Mouse (Mus musculus) CH12.LX (cell line): Measurements from ENCODE around the gene Cecr2. TPM values are rescaled to one million over a fixed set of nuclear protein-coding genes. Genes with fewer than 3 reads are reported as not detected.

Experiments
- DNase-seq: peaks from one replicate; pipeline ENCODE4 v3.0.0-alpha.2; 2013; ENCODE audit errors: extremely low read depth
- H3K27ac ChIP-seq: 2 replicates; pipeline ENCODE4 v1.5.1; 2012; ENCODE audit warnings: low read depth, mild to moderate bottlenecking, control low read depth, moderate library complexity; ENCODE audit not compliant: insufficient read depth
- H3K27me3 ChIP-seq: replicated peaks from 2 replicates; pipeline ENCODE3; 2012; ENCODE audit warnings: inconsistent platforms
- H3K36me3 ChIP-seq, 2 experiments: replicated peaks in 1 of 2; 2 replicates each; pipeline versions ENCODE3 to v1.6.1; 2012; ENCODE audit warnings: inconsistent platforms in 1 of 2, low read length in 1 of 2, mild to moderate bottlenecking in 1 of 2, mixed read lengths in 1 of 2, moderate library complexity in 1 of 2; ENCODE audit not compliant: control insufficient read depth in 1 of 2, insufficient read depth in 1 of 2
- H3K4me1 ChIP-seq, 2 experiments: 2 replicates each; pipeline ENCODE4 v1.6.1; 2012; ENCODE audit warnings: inconsistent platforms in 1 of 2, moderate library complexity in 1 of 2; ENCODE audit not compliant: insufficient read depth in 2 of 2, control insufficient read depth in 1 of 2
- H3K4me2 ChIP-seq: 2 replicates; pipeline ENCODE4 v1.6.1; 2012; ENCODE audit warnings: low read depth, mild to moderate bottlenecking, control low read depth; ENCODE audit not compliant: poor library complexity, insufficient read depth, severe bottlenecking
- H3K4me3 ChIP-seq, 3 experiments: fragments of 150-350 bp in 1 of 3; sonication (generic) in 1 of 3; replicated peaks in 1 of 3; 2 replicates each; pipeline versions ENCODE3 to v1.5.1; 2011 to 2012; ENCODE audit warnings: low read depth in 2 of 3, low read length in 2 of 3, mild to moderate bottlenecking in 2 of 3, moderate library complexity in 2 of 3, control low read depth in 1 of 3, improper control_type of control experiment in 1 of 3, inconsistent platforms in 1 of 3, mixed read lengths in 1 of 3; ENCODE audit not compliant: poor library complexity in 1 of 3
- H3K79me2 ChIP-seq: replicated peaks from 2 replicates; pipeline ENCODE4 v1.6.1; 2012; ENCODE audit warnings: mild to moderate bottlenecking, moderate library complexity; ENCODE audit not compliant: control insufficient read depth, poor library complexity, insufficient read depth, severe bottlenecking; ENCODE audit errors: extremely low read depth
- H3K9ac ChIP-seq: 2 replicates; pipeline ENCODE4 v1.6.1; 2012; ENCODE audit warnings: low read depth, mild to moderate bottlenecking, control low read depth, moderate library complexity; ENCODE audit not compliant: insufficient read depth
- H3K9me3 ChIP-seq: replicated peaks from 2 replicates; pipeline ENCODE3; 2012; ENCODE audit warnings: low read length, inconsistent platforms, mixed read lengths
- BHLHE40 ChIP-seq: IDR thresholded peaks from 2 replicates; pipeline ENCODE4 v1.6.1; 2011; ENCODE audit warnings: mild to moderate bottlenecking, low read depth, low read length, improper control_type of control experiment
- CHD2 ChIP-seq: IDR thresholded peaks from 2 replicates; pipeline ENCODE4 v1.6.1; 2011; ENCODE audit warnings: low read length, improper control_type of control experiment
- CTCF ChIP-seq, 2 experiments: IDR thresholded peaks in 1 of 2; conservative IDR thresholded peaks in 1 of 2; 2 replicates each; pipeline ENCODE4 v1.5.1; 2011 to 2012; ENCODE audit warnings: low read depth in 2 of 2, low read length in 2 of 2, improper control_type of control experiment in 1 of 2, inconsistent platforms in 1 of 2, mild to moderate bottlenecking in 1 of 2, moderate library complexity in 1 of 2
- E2F4 ChIP-seq: IDR thresholded peaks from 2 replicates; pipeline ENCODE4 v1.6.1; 2011; ENCODE audit warnings: low read depth, low read length, improper control_type of control experiment; ENCODE audit not compliant: insufficient replicate concordance
- EP300 ChIP-seq: IDR thresholded peaks from 2 replicates; pipeline ENCODE4 v1.6.1; 2011; ENCODE audit warnings: low read length, improper control_type of control experiment
- ETS1 ChIP-seq: conservative IDR thresholded peaks from 2 replicates; pipeline ENCODE4 v1.6.1; 2012; ENCODE audit warnings: low read depth, mild to moderate bottlenecking, inconsistent platforms, low read length, improper control_type of control experiment, moderate library complexity
- HCFC1 ChIP-seq: IDR thresholded peaks from 2 replicates; pipeline ENCODE4 v1.6.1; 2012; ENCODE audit warnings: low read depth, mild to moderate bottlenecking, inconsistent platforms, low read length, improper control_type of control experiment
- IRF4 ChIP-seq: IDR thresholded peaks from 2 replicates; pipeline ENCODE4 v1.6.1; 2014; ENCODE audit warnings: low read depth, mild to moderate bottlenecking, inconsistent platforms, low read length, improper control_type of control experiment
- JUN ChIP-seq: IDR thresholded peaks from 2 replicates; pipeline ENCODE4 v1.6.1; 2011; ENCODE audit warnings: low read depth, mild to moderate bottlenecking, low read length, improper control_type of control experiment, moderate library complexity; ENCODE audit not compliant: insufficient read depth
- KAT2A ChIP-seq: IDR thresholded peaks from 2 replicates; pipeline ENCODE4 v1.6.1; 2012; ENCODE audit warnings: low read length, improper control_type of control experiment, inconsistent platforms; ENCODE audit not compliant: insufficient replicate concordance
- MAFK ChIP-seq: IDR thresholded peaks from 2 replicates; pipeline ENCODE4 v1.6.1; 2011; ENCODE audit warnings: low read length, improper control_type of control experiment; ENCODE audit not compliant: insufficient replicate concordance
- MAZ ChIP-seq: IDR thresholded peaks from 2 replicates; pipeline ENCODE4 v1.6.1; 2012; ENCODE audit warnings: low read depth, mild to moderate bottlenecking, inconsistent platforms, low read length, improper control_type of control experiment, moderate library complexity
- MEF2A ChIP-seq: IDR thresholded peaks from 2 replicates; pipeline ENCODE4 v1.6.1; 2014; ENCODE audit warnings: low read depth, mild to moderate bottlenecking, inconsistent platforms, low read length, improper control_type of control experiment, borderline replicate concordance
- MYC ChIP-seq: IDR thresholded peaks from 2 replicates; pipeline ENCODE4 v1.6.1; 2011; ENCODE audit warnings: low read depth, mild to moderate bottlenecking, improper control_type of control experiment, low read length
- NELFE ChIP-seq: IDR thresholded peaks from 2 replicates; pipeline ENCODE4 v1.6.1; 2011; ENCODE audit warnings: low read depth, low read length, improper control_type of control experiment
- PAX5 ChIP-seq: IDR thresholded peaks from 2 replicates; pipeline ENCODE4 v1.6.1; 2012; ENCODE audit warnings: low read length, inconsistent platforms, mixed read lengths
- RCOR1 ChIP-seq: conservative IDR thresholded peaks from 2 replicates; pipeline ENCODE4 v1.6.1; 2012; ENCODE audit warnings: low read depth, mild to moderate bottlenecking, inconsistent platforms, low read length, improper control_type of control experiment
- SMC3 ChIP-seq: IDR thresholded peaks from 2 replicates; pipeline ENCODE4 v1.6.1; 2011; ENCODE audit warnings: low read depth, low read length, improper control_type of control experiment
- TBP ChIP-seq: conservative IDR thresholded peaks from 2 replicates; pipeline ENCODE4 v1.6.1; 2011; ENCODE audit warnings: low read depth, low read length, improper control_type of control experiment
- TCF12 ChIP-seq: IDR thresholded peaks from 2 replicates; pipeline ENCODE4 v1.6.1; 2014; ENCODE audit warnings: low read depth, mild to moderate bottlenecking, inconsistent platforms, low read length, improper control_type of control experiment
- UBTF ChIP-seq: IDR thresholded peaks from 2 replicates; pipeline ENCODE4 v1.6.1; 2012; ENCODE audit warnings: low read depth, mild to moderate bottlenecking, inconsistent platforms, low read length, improper control_type of control experiment, moderate library complexity
- USF1 ChIP-seq: IDR thresholded peaks from 2 replicates; pipeline ENCODE4 v1.6.1; 2014; ENCODE audit warnings: low read depth, mild to moderate bottlenecking, inconsistent platforms, low read length, improper control_type of control experiment
- USF2 ChIP-seq: conservative IDR thresholded peaks from 2 replicates; pipeline ENCODE4 v1.6.1; 2011; ENCODE audit warnings: low read depth, low read length, improper control_type of control experiment
- ZMIZ1 ChIP-seq: IDR thresholded peaks from 2 replicates; pipeline ENCODE4 v1.6.1; 2012; ENCODE audit warnings: low read depth, mild to moderate bottlenecking, inconsistent platforms, low read length, improper control_type of control experiment
- dilution Hi-C: fragments of 300-500 bp; cut with MboI; formaldehyde crosslinking; loops from 2 replicates; pipeline ENCODE4 v1.14.3; 2020; ENCODE audit warnings: low sequenced_read_pairs; ENCODE audit not compliant: extremely low pct_unique_long_range_greater_than_20kb, extremely low pct_ligation_motif_present
- in situ Hi-C: fragments of 300-500 bp; cut with MboI; formaldehyde crosslinking; loops from 3 replicates; pipeline ENCODE4 v1.14.3; 2019; ENCODE audit warnings: low sequenced_read_pairs, low pct_ligation_motif_present, low pct_unique_long_range_greater_than_20kb, mixed read lengths
- polyA plus RNA-seq: library from polyadenylated mRNA; unstranded; fragments of >175 nt; gene quantifications from 2 replicates; pipeline ENCODE4 v1.2.1, GENCODE M21; 2012; ENCODE audit warnings: low read depth; ENCODE audit not compliant: insufficient read length
- total RNA-seq, 2 experiments: library from RNA; depleted of rRNA; stranded (reverse); fragments of 300-350 nt in 1 of 2; fragments of >200 nt in 1 of 2; gene quantifications; 2 replicates each; pipeline ENCODE4 v1.2.3; 2012 to 2014

The Cecr2 gene
- total and polyA plus RNA-seq, 3 experiments = 6.6 to 15.0 (median 12.5) TPM

GRCm38 (mm10) chr6:120790717-120791116, 124.5 kb downstream of the Cecr2 start:
- dilution Hi-C loops = no loop called here
- in situ Hi-C loops = no loop called here
- Histone ChIP-seq H3K79me2 (no peaks in the 10 kb centered on the region), H3K9ac (no peak overlapping the region), H3K4me3 (no peak overlapping the region), H3K4me2 (no peak overlapping the region), H3K4me1 (peaks cover 9 to 36% of the 10 kb centered on the region in 2 experiments; a peak in 3 of 4 replicates), H3K36me3 (peaks cover 51 to 69% of the 10 kb centered on the region in 2 experiments), H3K9me3 (no peaks in the 10 kb centered on the region), H3K27ac (no peak overlapping the region), H3K27me3 (no peaks in the 10 kb centered on the region)
- peak; percentile 77 for TF ChIP-seq EP300
- TF ChIP-seq USF2 = no peak
- TF ChIP-seq MAZ = 0 out of 2 replicates have a peak, but pooled peaks have one; percentile 26
- no peak for TF ChIP-seq RCOR1
- TF ChIP-seq KAT2A = no peak
- no peak for TF ChIP-seq TCF12
- no peak for TF ChIP-seq SMC3
- no peak for TF ChIP-seq USF1
- peak; percentile 67 for TF ChIP-seq CHD2
- TF ChIP-seq MEF2A = peak; percentile 43; the same call in 1 of the 2 replicates
- TF ChIP-seq IRF4 = 0 out of 2 replicates have a peak, but pooled peaks have one; percentile 8
- peak; percentile 85 for DNase-seq

DNA sequence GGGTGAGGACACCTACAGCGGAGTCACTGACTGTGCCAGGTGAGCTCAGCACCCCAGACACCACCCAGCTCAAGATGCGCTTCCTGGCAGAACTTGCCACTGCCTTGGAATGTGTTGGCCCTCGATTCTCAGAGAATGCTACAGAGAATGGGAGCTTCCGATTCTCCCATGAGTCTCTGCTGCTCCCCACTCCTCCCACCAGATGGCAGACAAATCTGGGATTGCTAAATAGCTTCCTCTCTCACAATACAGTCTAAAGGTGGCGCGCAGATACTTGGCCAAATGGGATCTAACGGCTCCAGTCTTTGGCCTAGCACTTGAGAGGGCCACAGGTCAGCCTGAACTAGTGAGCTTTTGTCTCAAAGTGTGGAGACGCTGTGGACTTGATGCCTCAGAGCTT, 126.8 kb downstream of the Cecr2 start:
- no peak overlapping the region for H3K9ac ChIP-seq
- H3K27ac ChIP-seq = no peak overlapping the region
- in situ Hi-C loops = no loop called here
- no peaks in the 10 kb centered on the region for H3K79me2 ChIP-seq
- H3K9me3 ChIP-seq = no peaks in the 10 kb centered on the region
- H3K36me3 ChIP-seq = peaks cover 72 to 80% of the 10 kb centered on the region in 2 experiments
- TF ChIP-seq CTCF (conservative IDR thresholded peaks at IDR 0.05 in 1 of 2, IDR thresholded peaks at IDR 0.05 in 1 of 2; ENCODE audit: low read depth in 2 of 2, low read length in 2 of 2) = peak in 1 of 2 experiments; percentile 24; a peak in 2 of 4 replicates
- no peak for TF ChIP-seq IRF4
- TF ChIP-seq, all 38 proteins: peak for 1
- dilution Hi-C loops = no loop called here
- no peak for DNase-seq
- Histone ChIP-seq H3K4me3 (no peak overlapping the region), H3K4me2 (no peak overlapping the region), H3K27me3 (no peaks in the 10 kb centered on the region), H3K4me1 (peaks cover 10 to 40% of the 10 kb centered on the region in 2 experiments)

- H3K9ac ChIP-seq = no peak overlapping the region
- in situ Hi-C loops = no loop called here
- H3K4me2 ChIP-seq = no peak overlapping the region
- no peaks in the 10 kb centered on the region for H3K79me2 ChIP-seq
- no peak overlapping the region for H3K27ac ChIP-seq
- dilution Hi-C loops = no loop called here
- no peak for DNase-seq
- H3K9me3 ChIP-seq = no peaks in the 10 kb centered on the region
- H3K27me3 ChIP-seq = no peaks in the 10 kb centered on the region
- no peak overlapping the region for H3K4me3 ChIP-seq
- H3K36me3 ChIP-seq = peaks cover 86 to 90% of the 10 kb centered on the region in 2 experiments
- H3K4me1 ChIP-seq = peaks cover 19 to 59% of the 10 kb centered on the region in 2 experiments
- TF ChIP-seq NELFE = no peak
- TF ChIP-seq USF1 = no peak
- no peak for TF ChIP-seq HCFC1
- no peak for TF ChIP-seq UBTF
- no peak for TF ChIP-seq PAX5
- TF ChIP-seq E2F4 = no peak
- no peak for TF ChIP-seq JUN
- no peak for TF ChIP-seq MEF2A
- TF ChIP-seq MAFK = no peak
- no peak for TF ChIP-seq BHLHE40
- TF ChIP-seq ETS1 = no peak
- TF ChIP-seq IRF4 = no peak
- no peak for TF ChIP-seq ZMIZ1
- TF ChIP-seq MYC = no peak
- no peak for TF ChIP-seq TBP
- no peak for TF ChIP-seq SMC3
Observed at GRCm38 (mm10) chr6:120795422-120796086, 129.4 kb downstream of the Cecr2 start.
